14 mouse cellular contexts compared by ENCODE assay signal in genomic region chr5:124169224-124169621, GRCm38 (mm10).
"Had no signal": no experiment of that assay in that cellular context is flagged by ENCODE, and none has a peak within 500 bp of the region (broad histone marks: within the 10 kb centered on the region; RNA-seq: fewer than 3 reads in every experiment).

No protein-coding gene starts in this region.

- H3K27me3 ChIP-seq: liver, embryonic 15.5 days; midbrain, embryonic 13.5 days had no signal

- H3K36me3 ChIP-seq: limb, embryonic 10.5 days; liver, embryonic 15.5 days; midbrain, embryonic 13.5 days had no signal

- H3K27ac ChIP-seq: limb, embryonic 10.5 days; liver, embryonic 15.5 days; midbrain, embryonic 13.5 days; stomach, postnatal 0 days had no signal

- H3K4me3 ChIP-seq: limb, embryonic 10.5 days; liver, embryonic 15.5 days; midbrain, embryonic 13.5 days had no signal

- H3K9ac ChIP-seq: liver, embryonic 15.5 days; midbrain, embryonic 13.5 days had no signal

- H3K4me2 ChIP-seq: liver, embryonic 11.5 days; liver, embryonic 15.5 days; midbrain, embryonic 13.5 days had no signal

- DNase-seq: kidney, adult 9 months; kidney, postnatal 10 days; kidney, postnatal 4 days; lung, adult 2 months; lung, postnatal 36 days; right cerebral cortex, adult 18-20 months; right cerebral cortex, postnatal 25 days; thymus, postnatal 4 days had no signal

- H3K9me3 ChIP-seq: limb, embryonic 10.5 days; liver, embryonic 15.5 days; midbrain, embryonic 13.5 days had no signal

- ATAC-seq: lung, postnatal 0 days; midbrain, embryonic 13.5 days had no signal
